Mouse (Mus musculus) limb, embryonic 11.5 days (tissue): ENCODE measurements around the gene Pigk. TPM values are rescaled to one million over a fixed set of nuclear protein-coding genes. Genes with fewer than 3 reads are reported as not detected.
A peak's percentile ranks its signal among the peaks of the same experiment; 100 is the strongest.

ENCODE experiments used
- ATAC-seq: fragments of 200-750 bp; cut with Nextera tagmentation; 2 replicates; pipeline ENCODE4 v1.8.0; 2017; ENCODE audit warnings: low read depth; ENCODE audit not compliant: insufficient number of reproducible peaks, low FRiP score, low TSS enrichment
- DNase-seq: peaks from one replicate; pipeline ENCODE4 v3.0.0-alpha.2; 2015; ENCODE audit warnings: low spot score
- H3K27ac ChIP-seq: fragments of 300-500 bp; sonication (generic); replicated peaks from 2 replicates; pipeline ENCODE4 v1.5.1; 2014; ENCODE audit warnings: low read depth, mild to moderate bottlenecking, low read length
- H3K27me3 ChIP-seq: fragments of 300-500 bp; sonication (generic); 2 replicates; pipeline ENCODE4 v1.6.1; 2014; ENCODE audit warnings: mild to moderate bottlenecking, low read length, mixed read lengths; ENCODE audit not compliant: control insufficient read depth, insufficient read depth
- H3K36me3 ChIP-seq: fragments of 300-500 bp; sonication (generic); 2 replicates; pipeline ENCODE4 v1.6.1; 2014; ENCODE audit warnings: mild to moderate bottlenecking, low read length, moderate library complexity, mixed read lengths; ENCODE audit not compliant: control insufficient read depth, insufficient read depth
- H3K4me1 ChIP-seq: fragments of 300-500 bp; sonication (generic); 2 replicates; pipeline ENCODE4 v1.6.1; 2014; ENCODE audit warnings: low read length, mixed read lengths; ENCODE audit not compliant: control insufficient read depth, insufficient read depth
- H3K4me2 ChIP-seq: fragments of 300-500 bp; sonication (generic); 2 replicates; pipeline ENCODE4 v1.6.1; 2014; ENCODE audit warnings: low read depth, mild to moderate bottlenecking, moderate library complexity; ENCODE audit not compliant: severe bottlenecking
- H3K4me3 ChIP-seq: fragments of 300-500 bp; sonication (generic); 2 replicates; pipeline ENCODE4 v1.5.1; 2014; ENCODE audit warnings: low read depth, low read length
- H3K9ac ChIP-seq: fragments of 300-500 bp; sonication (generic); 2 replicates; pipeline ENCODE4 v1.6.1; 2014; ENCODE audit warnings: mild to moderate bottlenecking, low read length
- H3K9me3 ChIP-seq: fragments of 300-500 bp; sonication (generic); 2 replicates; pipeline ENCODE4 v1.6.1; 2016; ENCODE audit warnings: low read length; ENCODE audit not compliant: control insufficient read depth
- WGBS: fragments of 180-500 bp; shearing (Covaris S2); extraction: QIAGEN DNeasy Blood & Tissue Kit; methylation state at CpG from one replicate; pipeline ENCODE4 v1.1.7; 2014; 5-methylcytosine and 5-hydroxymethylcytosine counted together
- polyA plus RNA-seq: library from polyadenylated mRNA; unstranded; fragments of >200 nt; fragmentation: Nextera tagmentation; extraction: Ambion mirVana; gene quantifications from 2 replicates; pipeline ENCODE4 v1.2.1, GENCODE M21; 2014

Gene Pigk
- polyA plus RNA-seq, 1 experiment from 2014 or later, result 45.3 TPM

- Histone ChIP-seq H3K4me3 (no peak overlapping the region), H3K4me2 (no peak overlapping the region), H3K36me3 (no peaks in the 10 kb centered on the region), H3K4me1 (0 out of 2 replicates have a peak, but pooled peaks cover 3% of the 10 kb centered on the region), H3K27ac (no peak overlapping the region), H3K9me3 (no peaks in the 10 kb centered on the region), H3K9ac (no peak overlapping the region), H3K27me3 (no peaks in the 10 kb centered on the region)
- no peak for DNase-seq
- ATAC-seq, result no peak
- 89% methylated on average over 7 of the region's 7 CpGs for WGBS
Measured at GRCm38 (mm10) chr3:152755515-152755914, 41.6 kb downstream of the Pigk start.

- Histone ChIP-seq H3K4me1 (0 out of 2 replicates have a peak, but pooled peaks cover 3% of the 10 kb centered on the region), H3K27me3 (no peaks in the 10 kb centered on the region), H3K9me3 (no peaks in the 10 kb centered on the region), H3K36me3 (no peaks in the 10 kb centered on the region), H3K27ac (no peak overlapping the region), H3K4me3 (no peak overlapping the region), H3K9ac (no peak overlapping the region), H3K4me2 (no peak overlapping the region)
- no peak for DNase-seq
- 68% methylated on average over 2 of the region's 2 CpGs for WGBS
- ATAC-seq, result no peak
Measured at GRCm38 (mm10) chr3:152756896-152757295, 43.0 kb downstream of the Pigk start.

- Histone ChIP-seq H3K4me1 (0 out of 2 replicates have a peak, but pooled peaks cover 3% of the 10 kb centered on the region), H3K36me3 (no peaks in the 10 kb centered on the region), H3K4me2 (no peak overlapping the region), H3K27me3 (no peaks in the 10 kb centered on the region), H3K4me3 (no peak overlapping the region), H3K27ac (no peak overlapping the region), H3K9ac (no peak overlapping the region), H3K9me3 (no peaks in the 10 kb centered on the region)
- 86% methylated on average over 12 of the region's 12 CpGs for WGBS
- ATAC-seq (no peak), DNase-seq (no peak)
Measured at GRCm38 (mm10) chr3:152757464-152758393, 43.8 kb downstream of the Pigk start.

GRCm38 (mm10) chr3:152758500-152759032 lies 44.7 kb downstream of the Pigk start:
- no peak overlapping the region for H3K4me2 ChIP-seq
- 0 out of 2 replicates have a peak, but pooled peaks have one; percentile 27 for ATAC-seq
- H3K27ac ChIP-seq, result no peak overlapping the region
- H3K4me3 ChIP-seq, result no peak overlapping the region
- WGBS, result 57% methylated on average over 15 of the region's 15 CpGs
- H3K9ac ChIP-seq, result no peak overlapping the region
- peaks cover 4% of the 10 kb centered on the region; the same call in 1 of the 2 replicates for H3K4me1 ChIP-seq
- H3K27me3 ChIP-seq, result no peaks in the 10 kb centered on the region
- H3K36me3 ChIP-seq, result no peaks in the 10 kb centered on the region
- no peak for DNase-seq
- H3K9me3 ChIP-seq, result no peaks in the 10 kb centered on the region

GRCm38 (mm10) chr3:152761116-152761515 lies 47.2 kb downstream of the Pigk start:
- Histone ChIP-seq H3K27me3 (no peaks in the 10 kb centered on the region), H3K9me3 (no peaks in the 10 kb centered on the region), H3K9ac (no peak overlapping the region), H3K4me3 (no peak overlapping the region), H3K27ac (no peak overlapping the region), H3K4me1 (peaks cover 8% of the 10 kb centered on the region; the same call in 1 of the 2 replicates), H3K4me2 (no peak overlapping the region), H3K36me3 (no peaks in the 10 kb centered on the region)
- WGBS, result 29% methylated on average over 7 of the region's 7 CpGs
- peak; percentile 43 for DNase-seq
- no peak for ATAC-seq

- H3K4me3 ChIP-seq, result no peak overlapping the region
- no peak for ATAC-seq
Measured at GRCm38 (mm10) chr3:152761661-152762060, 47.8 kb downstream of the Pigk start.

GRCm38 (mm10) chr3:152762302-152762701 lies 48.4 kb downstream of the Pigk start:
- no peak for ATAC-seq
- Histone ChIP-seq H3K36me3 (no peaks in the 10 kb centered on the region), H3K4me1 (peaks cover 8% of the 10 kb centered on the region; the same call in 1 of the 2 replicates), H3K4me2 (no peak overlapping the region), H3K27ac (no peak overlapping the region), H3K4me3 (no peak overlapping the region), H3K27me3 (no peaks in the 10 kb centered on the region), H3K9me3 (no peaks in the 10 kb centered on the region), H3K9ac (no peak overlapping the region)
- WGBS, result 90% methylated on average over 8 of the region's 8 CpGs
- no peak for DNase-seq

More at GRCm38 (mm10) chr3:152761661-152762060, 47.8 kb downstream of the Pigk start:
- no peak for DNase-seq
- H3K4me1 ChIP-seq, result peaks cover 8% of the 10 kb centered on the region; the same call in 1 of the 2 replicates
- H3K4me2 ChIP-seq, result no peak overlapping the region
- H3K36me3 ChIP-seq, result no peaks in the 10 kb centered on the region
- no peaks in the 10 kb centered on the region for H3K9me3 ChIP-seq
- H3K27ac ChIP-seq, result no peak overlapping the region
- H3K9ac ChIP-seq, result no peak overlapping the region
- WGBS, result 90% methylated on average over 8 of the region's 8 CpGs
- H3K27me3 ChIP-seq, result no peaks in the 10 kb centered on the region

GRCm38 (mm10) chr3:152763139-152763882 lies 49.4 kb downstream of the Pigk start:
- Histone ChIP-seq H3K27ac (no peak overlapping the region), H3K4me3 (no peak overlapping the region), H3K27me3 (no peaks in the 10 kb centered on the region), H3K9ac (no peak overlapping the region), H3K9me3 (no peaks in the 10 kb centered on the region), H3K4me2 (peak overlapping the region; percentile 35), H3K4me1 (peaks cover 5% of the 10 kb centered on the region; the same call in 1 of the 2 replicates), H3K36me3 (no peaks in the 10 kb centered on the region)
- ATAC-seq (peak; percentile 22; the same call in 1 of the 2 replicates), DNase-seq (peak; percentile 62)
- WGBS, result 36% methylated on average over 26 of the region's 26 CpGs
